Mouse (Mus musculus) urinary bladder, postnatal 4 days (tissue): ENCODE data around the gene Eva1b.
A peak's percentile ranks its signal among the peaks of the same experiment; 100 is the strongest.

Experiments used
- DNase-seq, 2 experiments: peaks; one replicate each; pipeline ENCODE4 v3.0.0; 2021 to 2022; ENCODE audit warnings: low spot score in 2 of 2

The Eva1b gene

DNA sequence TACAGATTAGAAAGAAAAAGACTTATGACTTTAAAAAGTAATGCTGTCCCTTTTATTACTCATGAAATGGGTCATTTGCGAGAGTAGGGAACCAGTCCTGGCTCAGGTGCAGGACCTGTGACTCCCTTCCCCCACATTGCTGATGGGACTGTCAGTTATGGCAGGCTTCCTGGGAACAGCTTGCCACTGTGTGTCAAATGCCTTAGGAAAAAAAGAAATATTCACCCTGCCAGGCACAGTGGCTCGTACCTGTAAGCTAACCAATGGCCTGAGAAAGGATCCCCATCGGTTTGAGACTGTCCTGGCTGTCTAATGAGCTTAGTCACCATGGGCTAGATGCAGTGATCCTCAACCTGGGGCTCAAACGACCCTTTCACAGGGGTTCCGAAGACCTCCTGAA, 27.5 kb upstream of the Eva1b start:
- DNase-seq, result no peak

DNA sequence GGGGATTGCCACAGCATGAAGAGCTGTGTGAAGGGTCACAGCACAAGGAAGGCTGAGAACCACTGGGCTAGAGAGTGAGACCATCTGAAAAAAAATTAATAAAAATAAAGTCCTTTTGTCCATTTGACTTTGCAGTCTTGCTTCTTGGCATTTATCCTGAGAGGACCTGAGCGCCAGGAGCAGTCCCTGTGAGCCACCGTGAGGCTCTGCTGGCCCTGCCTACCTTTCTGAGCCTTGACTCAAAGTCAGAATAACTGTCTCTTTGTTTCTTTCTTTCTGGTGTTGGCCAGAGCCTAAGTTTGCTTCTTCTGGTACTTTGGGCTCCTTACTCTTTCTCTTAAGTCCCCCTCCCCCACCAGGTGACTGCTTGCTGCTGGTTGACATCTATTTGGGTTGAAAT, 27.0 kb upstream of the Eva1b start:
- DNase-seq, result no peak

DNA sequence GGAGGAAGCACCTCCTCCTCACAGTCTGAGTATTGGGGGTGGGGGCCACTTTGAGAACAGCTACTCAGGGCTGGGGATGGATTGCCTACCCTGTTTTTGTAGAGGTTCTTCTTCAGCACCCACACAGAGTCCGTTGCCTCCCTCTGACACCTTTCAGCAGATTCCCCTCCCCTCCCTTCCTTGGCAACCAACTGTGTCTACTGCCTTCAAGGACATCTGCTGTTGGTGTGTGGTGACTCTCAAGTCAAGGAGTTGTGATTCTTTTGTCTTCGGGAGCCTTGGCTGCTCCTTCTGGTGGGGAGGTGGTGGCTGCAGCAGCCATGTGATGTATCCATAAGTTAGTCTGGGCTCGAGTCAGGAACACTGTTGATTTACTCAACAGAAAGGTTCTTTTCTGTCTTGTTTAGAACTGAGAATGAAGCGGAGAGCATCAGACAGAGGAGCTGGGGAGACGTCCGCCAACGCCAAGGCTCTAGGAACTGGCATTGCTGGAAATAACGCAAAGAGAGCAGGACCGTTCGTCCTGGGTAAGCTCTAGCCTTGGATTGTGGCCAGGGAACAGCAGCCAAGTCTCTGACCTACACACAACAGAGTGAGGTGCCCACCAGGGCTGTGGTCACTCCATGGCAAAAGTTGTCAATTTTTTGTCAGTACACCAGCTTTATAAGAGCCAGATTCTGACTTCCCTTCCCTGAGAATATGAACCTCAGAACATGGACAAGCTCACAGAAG, 24.1 kb upstream of the Eva1b start:
- no peak for DNase-seq

DNA sequence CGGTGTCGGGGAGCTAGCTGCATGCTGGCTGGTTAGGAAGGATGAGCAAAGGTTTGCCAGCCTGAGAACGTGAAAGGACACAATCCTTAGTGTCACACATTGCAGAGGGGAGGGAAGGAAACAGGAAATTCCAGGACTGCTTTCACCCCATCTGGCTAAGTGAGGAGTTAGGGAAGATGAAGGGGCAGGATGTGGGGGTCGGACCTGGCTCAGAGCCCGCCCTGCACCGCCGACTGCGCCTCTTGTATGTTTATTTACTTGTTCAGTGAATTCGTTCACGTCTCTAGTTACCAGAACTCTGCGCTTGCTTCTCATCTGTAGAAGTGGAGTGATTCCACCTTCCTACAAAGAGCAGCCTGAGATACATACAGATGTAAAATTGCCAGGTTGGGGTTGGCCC, 17.0 kb upstream of the Eva1b start:
- DNase-seq, result no peak

DNA sequence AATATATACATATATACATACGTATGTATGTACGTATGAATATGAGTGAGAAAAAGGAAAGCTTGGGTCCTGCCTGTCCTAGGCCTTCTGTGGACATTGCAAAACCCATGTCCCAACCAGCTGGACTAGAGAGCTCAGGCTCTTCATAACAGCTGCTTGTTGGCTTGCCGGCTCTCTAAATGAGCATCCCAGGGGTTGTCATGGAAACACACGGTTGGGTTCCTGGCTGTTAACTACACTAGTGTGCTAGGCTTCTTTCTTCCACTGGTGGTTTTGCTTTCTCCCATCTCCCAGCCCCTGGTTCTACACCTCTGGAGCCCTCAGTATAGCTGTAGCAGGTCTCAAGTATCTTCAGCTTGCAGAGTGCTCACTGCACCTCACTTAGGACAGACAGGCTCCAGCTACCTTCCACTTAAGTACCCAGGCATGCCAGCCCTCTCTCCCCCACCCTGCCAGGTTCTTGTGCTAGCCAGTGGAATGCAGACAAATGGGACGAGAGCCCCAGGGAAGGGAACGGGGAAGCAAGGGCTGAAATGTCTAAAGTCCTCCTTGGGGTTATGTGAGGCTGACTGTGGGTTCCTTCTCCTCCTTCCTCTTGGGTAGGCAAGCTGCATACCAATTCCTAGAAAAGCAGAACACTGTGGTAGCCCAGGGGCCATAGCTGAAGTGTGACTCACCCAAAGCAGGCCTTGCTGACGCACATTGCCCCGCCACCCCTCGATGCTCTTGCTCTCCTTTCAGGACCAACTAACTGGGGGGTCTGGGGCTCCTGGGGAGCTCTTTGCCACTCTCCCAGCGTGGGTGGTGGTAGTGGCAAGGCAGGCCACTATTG, 16.0 kb upstream of the Eva1b start:
- DNase-seq, result no peak

DNA sequence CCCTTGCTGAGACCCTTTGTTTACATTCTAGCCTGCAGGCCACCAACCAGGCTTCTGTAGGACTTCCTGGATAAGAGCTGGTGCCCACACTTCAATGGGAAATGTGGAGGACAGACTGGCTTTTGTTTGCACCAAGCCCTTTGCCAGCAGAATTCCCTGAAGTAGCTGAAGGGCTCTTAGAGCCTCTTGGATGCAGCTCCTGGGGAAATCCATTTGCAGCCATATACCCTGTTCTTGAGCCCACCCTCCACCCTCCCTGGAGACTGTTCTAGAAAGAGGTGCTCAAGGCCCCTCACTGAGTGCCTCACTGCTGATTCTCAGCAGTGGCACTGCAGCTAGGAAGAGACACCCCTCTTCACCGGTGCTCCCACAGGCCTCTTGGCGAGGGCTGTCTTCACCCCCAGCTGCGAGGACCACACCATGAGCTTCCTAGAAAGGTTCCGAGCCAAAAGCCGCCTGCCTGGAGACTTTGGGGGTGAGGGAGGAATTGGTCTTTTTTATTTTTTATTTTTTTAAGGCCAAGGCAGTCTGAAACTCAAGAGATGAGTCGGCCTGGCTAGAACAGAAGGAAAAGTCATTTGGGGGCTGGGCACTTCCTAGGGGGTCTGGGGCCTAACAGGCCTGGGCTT, 14.8 kb upstream of the Eva1b start:
- no peak for DNase-seq

DNA sequence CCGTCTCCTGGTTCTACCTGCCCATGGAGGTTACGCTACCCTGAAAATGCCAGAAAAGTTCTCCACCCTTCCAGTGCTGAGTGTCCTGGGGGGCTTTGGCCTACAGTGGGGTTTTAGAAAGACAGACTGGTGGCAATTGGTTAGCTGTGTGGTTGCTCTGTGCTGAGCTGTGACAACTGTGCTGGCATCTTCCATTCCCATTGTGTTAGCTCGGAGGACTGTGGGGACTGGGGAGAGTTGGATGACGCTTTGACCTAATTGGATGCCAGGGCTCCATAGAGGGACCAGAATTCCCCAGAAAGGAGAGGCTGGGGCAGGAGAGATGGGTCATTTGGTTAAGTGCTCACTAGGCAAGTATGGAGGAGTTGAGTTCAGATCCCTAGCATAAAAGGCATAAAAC, 13.3 kb upstream of the Eva1b start:
- no peak for DNase-seq

DNA sequence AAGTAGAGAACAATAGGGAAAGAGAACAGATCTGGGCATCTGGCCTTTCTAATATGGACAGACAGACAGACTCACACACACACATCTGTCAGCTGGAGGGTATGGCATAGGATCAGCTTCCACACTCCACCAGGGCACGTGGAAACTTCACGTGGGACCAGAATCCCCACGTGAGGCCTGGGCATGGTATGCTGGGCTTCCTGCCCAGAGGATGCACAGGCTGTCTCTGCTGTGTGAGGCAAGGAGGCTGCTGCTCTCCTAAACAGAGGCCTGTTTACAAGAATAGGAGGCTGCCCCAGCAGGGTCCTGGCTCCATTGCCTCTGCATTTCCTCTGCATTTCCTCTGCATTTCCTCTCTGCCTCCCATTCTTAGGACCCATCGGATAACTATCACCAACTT, 12.9 kb upstream of the Eva1b start:
- DNase-seq, result no peak

DNA sequence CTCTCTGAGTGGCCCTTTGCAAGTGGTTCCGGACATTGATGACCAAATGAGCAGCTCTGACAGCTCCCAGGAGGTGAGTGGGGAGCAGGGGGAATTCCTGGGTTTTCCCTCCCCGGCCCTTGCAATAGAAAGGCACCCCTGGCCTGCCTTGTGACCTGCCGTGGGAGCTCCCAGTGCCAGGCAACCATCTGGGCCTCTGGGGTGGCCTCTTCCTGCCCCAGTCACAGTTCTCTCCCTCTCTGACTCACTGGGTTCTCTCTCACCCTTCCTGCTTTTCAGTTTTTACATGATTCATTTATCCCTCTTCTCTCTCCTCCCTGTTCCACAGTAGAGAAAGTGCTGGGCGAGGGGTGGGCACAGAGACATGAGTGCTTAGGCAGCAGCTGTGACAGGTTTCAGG, 9.8 kb upstream of the Eva1b start:
- DNase-seq, result no peak

DNA sequence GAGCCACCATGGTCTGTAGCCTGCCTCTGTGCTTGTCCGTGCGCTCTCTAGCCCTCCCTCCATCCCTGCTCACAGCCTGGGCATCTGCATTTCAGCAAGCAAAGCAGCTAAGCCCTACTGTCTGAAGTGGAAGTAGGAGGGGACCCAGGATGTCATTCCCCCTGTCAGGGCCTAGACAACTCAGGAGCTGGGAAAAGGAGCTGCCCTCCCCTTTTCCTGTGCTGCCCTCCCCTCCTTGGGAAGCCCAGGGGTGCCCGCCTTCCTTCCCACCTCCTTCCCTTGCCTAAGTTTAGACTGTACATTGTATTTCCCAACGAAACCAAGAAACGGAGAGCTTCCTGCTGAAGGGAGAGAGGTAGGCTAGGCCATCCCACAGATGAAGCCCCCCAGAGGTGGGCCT, 6.5 kb upstream of the Eva1b start:
- no peak for DNase-seq

DNA sequence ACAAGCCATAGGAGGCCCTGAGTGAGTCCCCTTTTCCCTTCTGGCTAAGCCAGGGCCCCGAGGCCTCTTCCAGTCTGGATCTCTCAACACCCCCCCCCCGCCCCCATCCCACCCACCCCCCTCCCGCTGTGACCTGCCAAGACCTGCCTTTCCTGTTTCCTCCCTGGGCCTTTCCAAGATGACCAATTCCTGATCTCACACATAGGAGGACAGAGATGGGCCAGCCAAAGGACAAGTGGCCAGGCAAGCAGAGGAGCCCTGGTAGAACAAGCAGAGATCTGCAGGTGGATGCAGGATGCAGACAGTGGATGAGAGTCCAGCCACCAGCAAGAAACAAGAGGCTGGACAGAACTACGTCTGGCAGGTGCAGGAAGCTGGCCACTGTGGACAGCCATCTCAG, 2.1 kb upstream of the Eva1b start:
- DNase-seq, result no peak

DNA sequence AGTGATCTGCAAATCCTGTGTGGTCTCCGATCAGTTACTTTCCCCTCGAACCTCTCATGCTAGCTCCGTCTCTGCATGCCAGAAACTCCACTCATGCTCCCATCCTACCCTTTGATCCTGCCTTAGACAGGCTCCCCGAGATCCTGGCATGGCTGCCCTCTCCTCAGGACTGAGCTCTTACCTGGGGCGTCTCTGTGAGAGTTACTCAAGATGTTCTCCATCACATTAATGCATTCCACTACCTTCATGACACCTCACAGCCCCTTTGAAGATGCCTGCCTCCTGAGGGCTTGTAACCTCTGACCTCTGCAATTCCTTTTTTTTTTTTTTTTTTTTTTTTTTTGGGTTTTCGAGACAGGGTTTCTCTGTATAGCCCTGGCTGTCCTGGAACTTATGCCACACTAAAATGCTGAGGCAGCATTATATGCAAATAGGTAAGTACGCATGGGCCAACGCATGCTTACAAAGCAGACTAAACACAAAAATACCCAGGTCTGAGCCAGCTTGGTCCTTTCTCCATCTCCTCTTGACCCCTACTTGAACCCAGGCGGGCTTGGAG, 491 bp upstream of the Eva1b start:
- DNase-seq, result no peak

DNA sequence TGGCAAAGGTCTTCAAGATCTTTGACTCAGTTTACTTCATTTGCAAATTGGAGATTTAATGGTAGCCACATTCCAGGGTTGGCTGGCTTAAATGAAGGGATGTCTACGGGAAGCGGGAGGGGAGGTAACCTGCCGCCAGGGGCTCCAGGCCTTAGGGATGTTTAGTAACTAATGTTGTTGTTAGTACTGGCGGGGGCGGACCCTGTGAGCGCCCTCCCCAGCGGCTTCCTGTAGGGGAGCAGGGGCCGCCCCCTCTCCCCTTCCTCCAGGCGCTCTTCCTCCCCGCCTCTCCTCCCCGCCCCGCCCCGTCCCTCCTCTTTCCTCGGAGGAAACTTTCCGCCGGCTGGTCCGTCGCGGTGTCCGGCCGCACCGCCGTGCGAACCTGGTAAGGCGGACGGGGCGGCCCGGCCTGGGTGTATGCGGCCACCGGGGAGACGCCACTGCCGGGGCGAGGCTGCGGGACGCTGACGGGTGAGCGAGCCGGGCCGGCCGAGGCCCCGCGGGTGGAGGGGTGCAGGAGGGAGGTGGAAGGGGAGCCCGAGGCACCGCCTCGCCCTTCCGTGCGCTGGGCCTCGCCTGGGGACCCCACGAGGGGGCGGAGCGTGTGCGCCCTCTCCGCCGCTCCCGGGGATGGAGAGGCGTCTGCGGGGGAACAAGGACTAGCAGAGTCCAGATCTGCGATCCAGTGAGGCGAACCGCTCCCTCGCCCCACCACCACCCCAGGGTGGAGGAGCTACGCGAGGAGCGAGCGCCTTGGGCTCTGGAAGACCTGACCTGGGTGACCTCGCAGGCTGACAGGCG, 817 bp downstream of the Eva1b start:
- peak; percentile 74 to 75 for DNase-seq

DNA sequence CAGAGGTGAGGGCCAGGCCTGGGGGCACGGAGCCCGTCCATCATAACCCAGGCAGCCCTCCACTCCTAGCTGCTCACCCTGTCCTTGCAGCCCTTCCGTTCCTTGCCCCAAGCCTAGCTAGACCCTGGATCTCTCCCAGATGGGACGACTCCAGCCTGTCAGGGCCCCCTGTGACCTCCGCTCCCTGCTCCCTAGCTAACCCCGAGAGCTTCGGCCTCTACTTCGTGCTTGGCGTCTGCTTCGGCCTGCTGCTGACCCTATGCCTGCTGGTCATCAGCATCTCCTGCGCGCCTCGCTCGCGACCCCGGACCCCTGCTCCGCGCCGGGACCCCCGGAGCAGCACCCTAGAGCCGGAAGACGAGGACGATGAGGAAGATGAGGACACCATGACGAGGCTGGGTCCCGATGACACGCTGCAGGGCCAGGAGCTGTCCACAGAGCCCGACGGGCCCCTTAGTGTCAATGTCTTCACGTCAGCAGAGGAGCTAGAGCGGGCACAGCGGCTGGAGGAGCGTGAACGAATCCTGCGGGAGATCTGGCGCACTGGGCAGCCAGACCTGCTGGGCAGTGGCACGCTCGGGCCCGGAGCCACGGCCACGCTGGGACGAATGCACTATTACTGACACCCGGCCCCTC, 1.6 kb downstream of the Eva1b start:
- DNase-seq, result no peak

DNA sequence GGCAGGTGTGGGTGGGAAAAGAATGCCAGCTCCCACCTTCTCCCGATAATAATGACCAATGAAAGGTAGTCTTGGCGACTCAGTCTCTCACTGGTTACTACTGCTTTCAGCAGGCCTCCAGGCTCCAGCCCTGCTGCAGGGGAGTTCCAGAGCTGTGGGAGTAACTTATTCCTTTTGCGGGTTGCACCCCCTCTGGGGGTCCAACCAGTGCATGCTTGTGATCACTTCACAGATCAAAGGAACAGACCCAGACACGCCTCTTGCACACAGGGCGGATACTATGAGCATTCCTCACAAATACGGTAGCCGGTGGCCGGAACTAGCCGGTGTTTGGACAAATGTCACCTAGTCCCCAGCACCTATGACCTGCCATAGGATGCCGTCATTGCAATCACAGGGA, 2.3 kb downstream of the Eva1b start:
- DNase-seq, result no peak

DNA sequence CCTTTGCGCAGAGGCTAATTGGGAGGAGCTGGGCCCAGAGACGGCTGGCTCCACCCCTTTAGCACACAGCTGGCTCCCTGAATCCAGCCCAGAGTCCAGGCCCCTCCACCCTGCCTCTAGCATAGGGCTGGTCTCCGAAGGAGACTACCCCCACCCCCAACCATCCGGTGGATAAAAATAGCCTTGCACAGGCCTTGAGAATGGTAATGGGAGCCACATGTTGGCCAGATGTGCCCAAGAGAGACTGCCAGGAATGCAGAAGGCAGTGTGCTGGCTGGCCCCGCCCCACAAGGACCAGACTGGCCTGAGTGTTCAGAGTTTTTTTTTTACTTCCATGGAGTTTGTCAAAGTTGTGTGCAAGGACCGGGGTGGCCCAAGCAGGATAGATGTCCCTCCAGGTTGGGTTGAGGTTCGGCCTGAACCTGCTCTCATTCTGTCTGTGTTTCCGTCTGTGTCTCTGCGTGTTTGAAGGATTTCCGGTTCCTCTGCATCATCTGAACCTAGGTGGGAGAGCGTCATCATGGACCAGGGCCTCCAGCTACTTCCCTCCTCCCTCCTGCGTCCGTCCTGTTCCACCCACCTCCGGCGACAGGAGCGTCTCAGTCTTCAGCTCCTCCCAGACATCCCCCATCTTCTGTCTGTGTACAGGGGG, 2.9 kb downstream of the Eva1b start:
- peak; percentile 74 to 86 for DNase-seq

DNA sequence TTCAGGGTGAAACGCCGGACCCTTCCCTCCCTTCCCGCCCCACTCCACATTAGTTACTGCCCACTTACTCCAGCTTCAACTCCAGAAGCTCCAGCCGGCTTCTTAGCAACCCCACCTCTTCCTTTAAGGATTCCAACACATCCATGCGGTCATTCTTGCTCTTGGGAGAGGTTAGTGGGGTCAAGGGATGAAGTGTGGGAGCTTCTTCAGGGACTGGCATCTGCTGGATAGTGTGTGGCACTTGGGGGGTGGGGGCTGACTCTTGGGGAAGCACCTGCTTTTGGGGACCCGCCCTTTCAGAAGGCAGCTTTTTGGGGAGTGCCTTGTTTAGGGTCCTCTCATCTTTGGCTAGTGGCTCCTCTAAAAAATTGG, 3.4 kb downstream of the Eva1b start:
- no peak for DNase-seq

DNA sequence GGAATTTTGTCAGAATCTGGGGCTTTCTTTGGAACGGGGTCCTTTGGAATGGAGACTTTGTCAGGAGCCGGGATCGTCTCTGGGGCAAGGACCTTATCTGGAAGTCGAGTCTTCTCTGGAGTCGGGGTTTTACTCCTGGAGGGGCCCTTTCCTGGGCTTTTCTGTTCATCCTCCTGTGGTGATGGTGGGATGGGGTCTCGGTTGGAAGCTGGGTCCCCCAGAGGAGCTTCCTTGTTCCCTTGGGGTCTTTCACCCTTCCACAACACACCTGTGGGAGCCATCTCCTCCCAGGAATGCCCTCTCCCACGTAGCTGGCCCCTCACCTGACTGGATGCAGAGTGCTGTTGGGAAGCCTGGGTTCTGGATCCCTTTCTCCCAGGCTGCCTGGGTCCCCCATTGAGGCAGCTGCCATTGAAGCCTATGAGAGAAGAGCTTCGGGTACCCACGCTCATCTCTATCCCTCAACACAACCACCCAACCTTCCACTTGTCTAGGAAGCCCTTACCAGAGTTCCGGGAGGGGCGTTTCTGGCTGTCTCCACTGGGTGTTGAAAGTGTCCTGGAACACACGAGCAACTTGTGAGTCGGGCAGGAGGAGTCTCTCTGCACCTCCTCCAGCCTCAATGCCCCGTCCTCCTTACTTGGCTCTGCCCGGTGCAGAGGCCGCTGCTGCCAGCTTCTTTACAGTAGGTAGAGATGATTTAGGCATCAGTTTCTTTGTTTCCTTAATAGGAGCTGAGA, 4.3 kb downstream of the Eva1b start:
- no peak for DNase-seq

DNA sequence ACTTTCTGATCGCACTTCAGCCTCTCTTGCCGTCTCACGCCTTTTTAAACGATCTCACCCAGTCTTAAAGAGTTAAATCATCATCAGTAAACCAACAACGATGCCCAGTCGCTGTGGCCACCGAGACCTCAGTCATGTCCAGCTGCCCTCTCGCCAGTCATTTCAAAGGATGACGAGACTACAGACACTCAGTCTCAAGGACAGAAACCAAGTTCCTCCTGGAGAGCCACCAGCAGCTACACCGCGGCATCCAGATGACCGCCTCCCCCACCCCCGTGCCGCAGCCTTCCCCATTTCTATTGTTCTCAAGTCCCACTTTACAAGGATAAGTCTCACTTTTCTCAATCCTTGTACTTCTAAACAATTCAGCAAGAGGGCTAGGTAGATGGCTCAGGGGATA, 5.3 kb downstream of the Eva1b start:
- no peak for DNase-seq

DNA sequence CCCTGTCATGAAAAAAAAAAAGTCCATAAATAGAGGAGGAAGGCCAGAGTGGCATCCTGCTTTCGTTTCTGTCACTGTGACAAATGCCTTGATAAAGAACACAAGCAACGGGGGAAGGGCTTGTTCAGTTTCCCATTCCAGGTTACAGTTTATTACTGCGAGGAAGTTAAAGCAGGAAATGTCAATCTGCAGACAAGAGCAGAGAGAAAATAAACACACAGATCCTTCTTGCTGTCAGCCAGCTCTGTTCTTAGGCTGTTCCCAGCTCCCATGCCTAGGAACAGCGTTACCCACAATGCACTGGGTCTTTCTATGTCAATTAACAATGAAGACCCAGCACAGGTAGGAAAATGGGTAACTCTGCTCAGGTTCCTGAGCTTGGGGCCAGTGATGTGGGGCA, 7.6 kb downstream of the Eva1b start:
- no peak for DNase-seq
